Mouse (Mus musculus) lung, postnatal 0 days (tissue): Measurements from ENCODE around the gene Dse. TPM values are rescaled to one million over a fixed set of nuclear protein-coding genes. Genes with fewer than 3 reads are reported as not detected.
A peak's percentile ranks its signal among the peaks of the same experiment; 100 is the strongest.

Experiments used
- ATAC-seq: fragments of 200-750 bp; cut with Nextera tagmentation; 2 replicates; pipeline ENCODE4 v1.8.0; 2017; ENCODE audit warnings: moderate library complexity
- DNase-seq: peaks from one replicate; pipeline ENCODE4 v3.0.0-alpha.2; 2016; ENCODE audit warnings: low spot score
- H3K27ac ChIP-seq: fragments of 300-500 bp; sonication (generic); 2 replicates; pipeline ENCODE4 v1.5.1; 2014; ENCODE audit warnings: antibody characterized with exemption, mild to moderate bottlenecking, low read length, mixed read lengths
- H3K27me3 ChIP-seq: fragments of 300-500 bp; sonication (generic); replicated peaks from 2 replicates; pipeline ENCODE4 v1.6.1; 2014; ENCODE audit warnings: low read length, mixed read lengths; ENCODE audit not compliant: insufficient read depth
- H3K36me3 ChIP-seq: fragments of 300-500 bp; sonication (generic); 2 replicates; pipeline ENCODE4 v1.6.1; 2014; ENCODE audit warnings: low read length, mixed read lengths; ENCODE audit not compliant: insufficient read depth
- H3K4me1 ChIP-seq: fragments of 300-500 bp; sonication (generic); 2 replicates; pipeline ENCODE4 v1.6.1; 2014; ENCODE audit warnings: antibody characterized with exemption, low read depth, low read length, mixed read lengths; ENCODE audit not compliant: insufficient read depth
- H3K4me2 ChIP-seq: fragments of 300-500 bp; sonication (generic); replicated peaks from 2 replicates; pipeline ENCODE4 v1.6.1; 2014; ENCODE audit warnings: low read depth, mild to moderate bottlenecking, low read length, moderate library complexity, mixed read lengths
- H3K4me3 ChIP-seq: fragments of 300-500 bp; sonication (generic); 2 replicates; pipeline ENCODE4 v1.5.1; 2014; ENCODE audit warnings: low read depth, low read length
- H3K9ac ChIP-seq: fragments of 300-500 bp; sonication (generic); replicated peaks from 2 replicates; pipeline ENCODE4 v1.6.1; 2014; ENCODE audit warnings: low read depth, mild to moderate bottlenecking
- H3K9me3 ChIP-seq: fragments of 300-500 bp; sonication (generic); 2 replicates; pipeline ENCODE4 v1.6.1; 2016; ENCODE audit warnings: low read length, mixed read lengths
- CTCF ChIP-seq: IDR thresholded peaks from 2 replicates; pipeline ENCODE4 v1.5.1; 2016; ENCODE audit warnings: antibody characterized with exemption, mild to moderate bottlenecking
- EP300 ChIP-seq: IDR thresholded peaks from 2 replicates; pipeline ENCODE4 v1.6.1; 2016; ENCODE audit warnings: antibody characterized with exemption, mild to moderate bottlenecking, control low read depth
- WGBS: fragments of 180-500 bp; shearing (Covaris S2); extraction: QIAGEN DNeasy Blood & Tissue Kit; methylation state at CpG from one replicate; pipeline ENCODE4 v1.1.7; 2014; 5-methylcytosine and 5-hydroxymethylcytosine counted together
- polyA plus RNA-seq: library from polyadenylated mRNA; unstranded; fragments of >200 nt; fragmentation: Nextera tagmentation; extraction: Ambion mirVana; gene quantifications from 2 replicates; pipeline ENCODE4 v1.2.1, GENCODE M21; 2015

Gene Dse
- polyA plus RNA-seq, 1 experiment from 2014 or later: 15.4 TPM

DNA sequence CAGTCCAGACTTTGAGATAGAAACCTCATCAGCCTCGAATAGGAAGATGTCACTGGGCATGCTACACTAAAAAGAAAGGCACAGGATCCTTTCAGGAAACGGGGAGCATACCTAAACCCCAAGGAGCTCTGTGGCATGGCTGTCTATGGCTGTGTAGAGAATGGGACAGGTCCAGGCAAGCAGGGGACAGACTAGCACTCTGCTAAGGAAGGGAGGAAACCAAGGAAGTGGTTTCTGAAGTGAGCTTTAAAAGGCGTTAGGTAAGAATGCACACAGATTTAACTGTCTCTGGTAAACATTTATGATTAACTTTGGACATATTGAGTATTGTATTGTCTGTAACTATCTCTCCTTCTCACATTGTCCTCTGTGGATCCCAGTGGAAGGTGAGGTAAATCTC is 10.2 kb downstream of the Dse start:
- H3K27me3 ChIP-seq: no peaks in the 10 kb centered on the region
- no peak overlapping the region for H3K27ac ChIP-seq
- H3K9ac ChIP-seq: no peak overlapping the region
- no peaks in the 10 kb centered on the region for H3K36me3 ChIP-seq
- no peak overlapping the region for H3K4me3 ChIP-seq
- H3K4me1 ChIP-seq: 0 out of 2 replicates have a peak, but pooled peaks cover 3% of the 10 kb centered on the region
- no peak for TF ChIP-seq CTCF
- TF ChIP-seq EP300: no peak
- no peak overlapping the region for H3K4me2 ChIP-seq
- H3K9me3 ChIP-seq: no peaks in the 10 kb centered on the region
- no peak for ATAC-seq
- DNase-seq: no peak
- WGBS: 67% methylated on average over 3 of the region's 3 CpGs

DNA sequence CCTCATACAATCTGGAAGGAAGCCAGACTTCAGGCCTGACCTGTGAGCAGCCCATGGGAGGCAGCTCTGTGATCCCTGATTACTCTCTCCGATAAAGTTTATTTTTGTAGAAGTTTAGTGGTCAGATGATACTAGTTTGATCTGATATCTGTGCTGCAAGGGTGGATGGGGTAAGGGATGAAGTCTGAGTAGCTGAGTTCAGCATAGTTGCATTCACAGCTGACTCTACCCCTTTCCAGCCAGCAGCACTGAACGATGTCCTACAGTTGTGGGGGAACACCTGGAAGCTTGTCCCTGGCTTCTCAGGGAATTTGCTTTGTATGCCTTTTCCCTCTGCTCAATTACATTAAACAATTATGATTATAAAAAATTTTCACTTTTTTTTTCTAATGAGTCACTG is 12.6 kb downstream of the Dse start:
- H3K4me2 ChIP-seq: no peak overlapping the region
- DNase-seq (no peak), ATAC-seq (no peak; the same call in 1 of the 2 replicates)
- H3K4me3 ChIP-seq: no peak overlapping the region
- no peaks in the 10 kb centered on the region for H3K9me3 ChIP-seq
- no peak overlapping the region for H3K27ac ChIP-seq
- no peaks in the 10 kb centered on the region for H3K36me3 ChIP-seq
- H3K9ac ChIP-seq: no peak overlapping the region
- H3K27me3 ChIP-seq: no peaks in the 10 kb centered on the region
- TF ChIP-seq CTCF: no peak
- TF ChIP-seq EP300: no peak
- 0 out of 2 replicates have a peak, but pooled peaks cover 3% of the 10 kb centered on the region for H3K4me1 ChIP-seq
- WGBS: 38% methylated on average over 2 of the region's 2 CpGs

DNA sequence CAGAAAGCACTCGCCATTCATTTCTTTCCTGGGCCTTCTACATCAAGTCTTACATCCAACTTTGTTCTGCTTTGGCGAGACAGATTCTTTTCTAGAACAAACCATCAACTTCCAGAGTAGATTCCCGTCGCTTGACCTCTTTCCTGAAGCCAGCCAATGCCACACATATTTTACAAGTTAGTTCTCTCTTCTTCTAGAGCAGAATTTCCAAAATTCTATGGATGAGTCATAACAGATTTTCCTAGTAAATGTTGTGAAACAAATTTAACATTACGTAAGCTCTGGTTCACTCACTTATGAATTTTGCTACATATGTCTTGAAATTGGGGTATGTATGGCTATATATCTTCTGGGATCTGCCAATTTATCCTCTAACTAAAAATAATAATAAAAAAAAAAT is 13.0 kb downstream of the Dse start:
- Histone ChIP-seq H3K4me3 (no peak overlapping the region), H3K36me3 (no peaks in the 10 kb centered on the region), H3K27me3 (no peaks in the 10 kb centered on the region), H3K9ac (no peak overlapping the region), H3K27ac (no peak overlapping the region), H3K9me3 (no peaks in the 10 kb centered on the region), H3K4me2 (no peak overlapping the region), H3K4me1 (0 out of 2 replicates have a peak, but pooled peaks cover 3% of the 10 kb centered on the region)
- DNase-seq (peak; percentile 76), ATAC-seq (no peak)
- TF ChIP-seq EP300 (0 out of 2 replicates have a peak, but pooled peaks have one; percentile 21), CTCF (no peak)
- WGBS: 67% methylated on average over 5 of the region's 5 CpGs

DNA sequence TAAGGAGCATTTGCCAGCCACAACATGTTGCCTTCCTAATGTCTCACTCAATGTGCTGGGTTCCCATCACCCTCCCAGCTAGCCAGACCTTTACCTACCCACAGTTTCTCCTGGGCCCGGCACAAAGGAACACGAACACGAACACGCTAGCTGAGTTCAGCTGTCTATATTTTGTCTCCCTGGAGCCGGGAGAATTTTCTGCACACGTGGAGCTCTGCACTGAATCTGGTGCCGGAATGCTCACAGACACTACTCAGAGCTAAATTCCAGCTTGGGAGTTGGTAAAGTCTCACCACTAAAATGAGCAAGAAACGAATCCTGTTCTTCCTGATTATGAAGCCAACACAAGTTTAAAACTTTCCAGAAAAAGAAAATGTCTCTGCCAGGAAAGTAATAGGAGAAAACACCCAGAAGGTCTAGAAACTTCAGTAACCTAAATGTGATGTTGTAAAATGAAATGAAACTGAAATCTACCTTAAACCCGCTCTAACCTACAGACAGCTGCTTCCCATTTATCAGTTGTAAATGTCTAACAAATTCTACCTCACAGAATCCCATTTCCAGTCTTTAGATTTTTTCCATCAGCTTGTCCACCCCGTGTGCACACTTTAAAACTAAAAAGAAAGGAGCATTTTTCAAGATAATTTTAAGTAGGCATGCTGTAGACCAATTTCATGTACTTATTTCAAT is 20.8 kb downstream of the Dse start:
- ATAC-seq: no peak
- Histone ChIP-seq H3K9me3 (no peaks in the 10 kb centered on the region), H3K9ac (no peak overlapping the region), H3K4me2 (no peak overlapping the region), H3K27ac (no peak overlapping the region), H3K27me3 (no peaks in the 10 kb centered on the region), H3K4me1 (peaks cover 6% of the 10 kb centered on the region; the same call in 1 of the 2 replicates), H3K4me3 (no peak overlapping the region), H3K36me3 (no peaks in the 10 kb centered on the region)
- 72% methylated on average over 10 of the region's 10 CpGs for WGBS
- DNase-seq: no peak
- no peak for TF ChIP-seq EP300
- no peak for TF ChIP-seq CTCF

DNA sequence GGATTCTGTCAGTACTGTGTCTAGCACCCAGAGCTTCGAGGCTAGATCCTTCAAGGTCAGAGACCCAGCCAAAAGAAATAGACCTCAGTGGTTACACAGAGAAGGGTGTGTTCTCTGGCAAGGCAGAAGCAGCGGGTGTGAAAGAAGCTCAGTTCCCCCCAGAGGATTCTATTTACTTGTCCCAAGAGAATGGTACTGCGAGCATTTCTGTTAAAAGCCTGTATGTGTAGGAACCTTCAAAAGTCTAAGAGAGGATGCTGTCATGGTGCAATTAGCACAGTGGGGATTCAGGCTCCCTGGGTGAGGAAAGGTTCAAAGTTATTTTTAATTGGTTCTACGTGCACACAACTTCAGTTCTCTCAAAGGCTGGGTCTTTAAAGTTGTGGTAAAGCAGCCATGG is 22.0 kb downstream of the Dse start:
- WGBS: 59% methylated on average over 4 of the region's 4 CpGs
- Histone ChIP-seq H3K36me3 (no peaks in the 10 kb centered on the region), H3K27ac (no peak overlapping the region), H3K4me3 (no peak overlapping the region), H3K9me3 (no peaks in the 10 kb centered on the region), H3K27me3 (no peaks in the 10 kb centered on the region), H3K9ac (no peak overlapping the region), H3K4me1 (peaks cover 6% of the 10 kb centered on the region; the same call in 1 of the 2 replicates), H3K4me2 (no peak overlapping the region)
- DNase-seq (no peak), ATAC-seq (no peak)
- TF ChIP-seq CTCF: no peak
- no peak for TF ChIP-seq EP300

DNA sequence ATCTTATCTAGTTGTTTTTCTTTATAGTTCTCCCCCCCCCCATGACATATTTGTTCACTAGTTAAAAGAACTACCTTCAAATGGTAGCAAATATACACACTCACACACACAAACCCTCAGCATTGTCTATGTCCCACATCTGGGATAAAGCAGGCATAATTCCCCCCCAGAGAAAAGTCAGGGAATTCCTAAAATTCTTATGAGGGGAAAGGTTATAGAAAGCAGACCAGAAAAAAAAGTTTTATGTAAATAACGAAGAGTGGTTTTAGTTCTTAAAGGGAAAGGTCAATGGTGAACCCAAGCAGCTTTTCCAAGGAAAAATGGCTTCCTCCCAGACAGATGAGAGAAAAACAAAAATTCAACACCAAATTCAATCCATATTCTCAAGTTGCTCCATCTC is 22.6 kb downstream of the Dse start:
- Histone ChIP-seq H3K4me3 (no peak overlapping the region), H3K9ac (no peak overlapping the region), H3K4me1 (peaks cover 6% of the 10 kb centered on the region; the same call in 1 of the 2 replicates), H3K4me2 (no peak overlapping the region), H3K9me3 (no peaks in the 10 kb centered on the region), H3K36me3 (no peaks in the 10 kb centered on the region), H3K27me3 (no peaks in the 10 kb centered on the region), H3K27ac (no peak overlapping the region)
- no peak for ATAC-seq
- WGBS: 43% methylated on average over 1 of the region's 1 CpGs
- TF ChIP-seq CTCF (no peak), EP300 (no peak)
- no peak for DNase-seq
